In the genomic region with DNA sequence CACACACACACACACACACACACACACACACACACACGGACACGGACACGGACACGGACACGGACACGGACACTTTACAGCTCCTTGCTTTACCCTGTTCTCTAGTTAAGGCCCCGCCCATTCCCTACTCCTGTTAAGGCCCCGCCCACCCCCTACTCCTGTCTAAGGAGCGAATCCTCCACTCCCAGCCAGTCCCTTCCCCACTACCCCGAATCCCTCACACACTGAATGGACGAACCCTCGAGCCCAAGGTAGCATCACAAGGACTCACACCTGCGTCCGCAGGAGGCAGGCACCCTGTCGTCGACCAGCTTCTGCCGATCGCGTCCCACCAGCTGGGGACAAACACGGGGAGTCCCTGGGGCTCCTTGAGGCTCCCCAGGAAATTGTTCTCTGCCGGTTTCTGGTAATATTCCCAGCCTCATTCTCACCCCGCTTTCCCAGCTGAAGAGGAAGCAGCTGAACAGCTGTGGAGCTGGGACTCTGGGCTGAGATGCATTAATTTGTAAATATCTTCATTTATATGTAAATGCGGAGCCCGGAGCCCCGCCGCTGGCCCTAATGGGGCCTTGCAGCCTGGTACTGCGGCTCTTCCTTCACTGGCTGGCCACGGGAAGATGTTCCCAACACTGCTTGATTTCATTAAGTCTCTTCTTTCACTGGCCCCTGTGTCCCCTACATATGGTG, we compare ENCODE assay signal across 11 mouse cellular contexts.
DNase-seq lines count a peak whose midpoint lies in the region; ATAC-seq and TF ChIP-seq lines count a peak whose summit lies in the region.
"Had no signal": no experiment of that assay in that cellular context is flagged by ENCODE, and none has a peak within 500 bp of the region (broad histone marks: within the 10 kb centered on the region; RNA-seq: fewer than 3 reads in every experiment).

No protein-coding gene starts in this region.

- no peaks in the 10 kb centered on the region for H3K36me3 ChIP-seq in kidney, postnatal 0 days (ENCODE audit: insufficient read depth, low read length)
- H3K36me3 ChIP-seq in embryonic facial prominence, embryonic 10.5 days (replicated peaks), result no peaks in the 10 kb centered on the region
- no peaks in the 10 kb centered on the region for H3K36me3 ChIP-seq in intestine, postnatal 0 days (ENCODE audit: control insufficient read depth, insufficient read depth)
- H3K36me3 ChIP-seq in neural tube, embryonic 15.5 days, result no peaks in the 10 kb centered on the region
- H3K36me3 ChIP-seq: G1E; liver, embryonic 13.5 days had no signal

- H3K27ac ChIP-seq in kidney, postnatal 0 days, result no peak overlapping the region
- no peak overlapping the region for H3K27ac ChIP-seq in embryonic facial prominence, embryonic 10.5 days (replicated peaks)
- no peak overlapping the region for H3K27ac ChIP-seq in intestine, postnatal 0 days (ENCODE audit: low read depth, low read length)
- H3K27ac ChIP-seq in neural tube, embryonic 15.5 days (replicated peaks), result peak overlapping the region; percentile 67; the same call in 1 of the 2 replicates
- H3K27ac ChIP-seq: liver, embryonic 13.5 days had no signal

- H3K4me2 ChIP-seq in kidney, postnatal 0 days (ENCODE audit: low read length), result peak overlapping the region; percentile 41
- peak overlapping the region; percentile 54 for H3K4me2 ChIP-seq in intestine, postnatal 0 days (replicated peaks; ENCODE audit: low read depth)
- peak overlapping the region; percentile 47 for H3K4me2 ChIP-seq in neural tube, embryonic 15.5 days
- H3K4me2 ChIP-seq: liver, embryonic 13.5 days had no signal

- H3K4me3 ChIP-seq in kidney, postnatal 0 days (replicated peaks; ENCODE audit: low read depth, low read length), result no peak overlapping the region
- peak overlapping the region; percentile 47 for H3K4me3 ChIP-seq in embryonic facial prominence, embryonic 10.5 days
- peak overlapping the region; percentile 11; the same call in 1 of the 2 replicates for H3K4me3 ChIP-seq in intestine, postnatal 0 days (ENCODE audit: low read depth, low read length)
- H3K4me3 ChIP-seq in neural tube, embryonic 15.5 days (replicated peaks), result no peak overlapping the region
- H3K4me3 ChIP-seq: erythroblast, embryonic 14.5 days; liver, embryonic 13.5 days had no signal

- no peak for ATAC-seq in kidney, postnatal 0 days (replicated peaks; ENCODE audit: low FRiP score, low read depth)
- ATAC-seq in intestine, postnatal 0 days, result no peak
- ATAC-seq in neural tube, embryonic 15.5 days (ENCODE audit: low FRiP score), result no peak

- TF ChIP-seq CTCF in kidney, postnatal 0 days (IDR thresholded peaks at IDR 0.05; ENCODE audit: low read depth), result no peak
- no peak for TF ChIP-seq CTCF in intestine, postnatal 0 days (IDR thresholded peaks at IDR 0.05; ENCODE audit: low read depth)

- WGBS in kidney, postnatal 0 days, result 3% methylated on average over 22 of the region's 28 CpGs
- 2% methylated on average over 28 of the region's 28 CpGs for WGBS in embryonic facial prominence, embryonic 10.5 days
- WGBS in intestine, postnatal 0 days, result 4% methylated on average over 28 of the region's 28 CpGs
- 2% methylated on average over 25 of the region's 28 CpGs for WGBS in neural tube, embryonic 15.5 days

- H3K9ac ChIP-seq in kidney, postnatal 0 days (ENCODE audit: low read depth, low read length), result no peak overlapping the region
- no peak overlapping the region for H3K9ac ChIP-seq in intestine, postnatal 0 days (ENCODE audit: low read depth, low read length)
- H3K9ac ChIP-seq in neural tube, embryonic 15.5 days (replicated peaks), result no peak overlapping the region
- H3K9ac ChIP-seq: liver, embryonic 13.5 days had no signal

- intact Hi-C loops in heart, postnatal 25 days (cut with DNase I), result loop anchor here (10.0 kb wide), 1 partner anchor 229 kb away; no protein-coding TSS in a partner anchor

- no peaks in the 10 kb centered on the region for H3K9me3 ChIP-seq in kidney, postnatal 0 days (replicated peaks; ENCODE audit: low read length)
- H3K9me3 ChIP-seq in embryonic facial prominence, embryonic 10.5 days, result no peaks in the 10 kb centered on the region
- no peaks in the 10 kb centered on the region for H3K9me3 ChIP-seq in intestine, postnatal 0 days (ENCODE audit: control insufficient read depth)
- no peaks in the 10 kb centered on the region for H3K9me3 ChIP-seq in neural tube, embryonic 15.5 days (replicated peaks)
- H3K9me3 ChIP-seq: liver, embryonic 13.5 days had no signal

- H3K27me3 ChIP-seq in kidney, postnatal 0 days (ENCODE audit: insufficient read depth, low read length), result 0 out of 2 replicates have a peak, but pooled peaks cover 5% of the 10 kb centered on the region
- peaks cover 66% of the 10 kb centered on the region for H3K27me3 ChIP-seq in embryonic facial prominence, embryonic 10.5 days (replicated peaks; ENCODE audit: low read depth, poor library complexity, severe bottlenecking)
- H3K27me3 ChIP-seq in intestine, postnatal 0 days (replicated peaks; ENCODE audit: control insufficient read depth, insufficient read depth, low read length), result peaks cover 17% of the 10 kb centered on the region
- H3K27me3 ChIP-seq in neural tube, embryonic 15.5 days (replicated peaks), result peaks cover 4% of the 10 kb centered on the region; the same call in 1 of the 2 replicates

- DNase-seq in kidney, postnatal 0 days (ENCODE audit: low spot score), result peak; percentile 38
- no peak for DNase-seq in kidney, adult 8-10 months
- DNase-seq in embryonic facial prominence, embryonic 10.5 days (ENCODE audit: low spot score), result peak; percentile 34
- no peak for DNase-seq in cerebellum, adult 9-11 months
- no peak for DNase-seq in heart, adult 8-10 months (ENCODE audit: low spot score)
- DNase-seq in heart, postnatal 25 days (ENCODE audit: low spot score), result no peak
- DNase-seq: liver, embryonic 13.5 days had no signal

- H3K4me1 ChIP-seq in kidney, postnatal 0 days (replicated peaks; ENCODE audit: insufficient read depth, low read length), result 0 out of 2 replicates have a peak, but pooled peaks cover 3% of the 10 kb centered on the region
- H3K4me1 ChIP-seq in embryonic facial prominence, embryonic 10.5 days, result peaks cover 32% of the 10 kb centered on the region
- no peaks in the 10 kb centered on the region for H3K4me1 ChIP-seq in intestine, postnatal 0 days (replicated peaks; ENCODE audit: control insufficient read depth, insufficient read depth, low read length)
- H3K4me1 ChIP-seq in neural tube, embryonic 15.5 days, result peaks cover 63% of the 10 kb centered on the region
- H3K4me1 ChIP-seq: liver, embryonic 13.5 days had no signal

Comparison
In these comparisons a context has a peak if more than half of its experiments do, and no peak if none do; other contexts are left out.
1. DNase-seq: peak in kidney, postnatal 0 days (single experiment) and embryonic facial prominence, embryonic 10.5 days (single experiment); none in kidney, adult 8-10 months (0 of 2), cerebellum, adult 9-11 months (single experiment), heart, adult 8-10 months (single experiment) and heart, postnatal 25 days (single experiment).
2. H3K4me3 ChIP-seq: peak in embryonic facial prominence, embryonic 10.5 days (single experiment) and intestine, postnatal 0 days (single experiment); none in kidney, postnatal 0 days (single experiment) and neural tube, embryonic 15.5 days (single experiment).
3. Peak in every context shown above with its lines, with median percentiles within 50 percentile points of each other: H3K4me2 ChIP-seq.